Mouse (Mus musculus) kidney, embryonic 16.5 days (tissue): ENCODE measurements around the gene Ube2cbp. TPM values are rescaled to one million over a fixed set of nuclear protein-coding genes. Genes with fewer than 3 reads are reported as not detected.

ENCODE experiments used
- ATAC-seq: fragments of 200-750 bp; cut with Nextera tagmentation; 2 replicates; pipeline ENCODE4 v1.8.0; 2017; ENCODE audit warnings: moderate TSS enrichment; ENCODE audit not compliant: low FRiP score, low TSS enrichment
- H3K27ac ChIP-seq: fragments of 300-500 bp; sonication (generic); 2 replicates; pipeline ENCODE4 v1.5.1; 2014; ENCODE audit warnings: low read length
- H3K27me3 ChIP-seq: fragments of 300-500 bp; sonication (generic); 2 replicates; pipeline ENCODE4 v1.6.1; 2014; ENCODE audit warnings: low read length, control low read depth, mixed read lengths; ENCODE audit not compliant: insufficient read depth
- H3K36me3 ChIP-seq: fragments of 300-500 bp; sonication (generic); 2 replicates; pipeline ENCODE4 v1.6.1; 2014; ENCODE audit warnings: low read length, control low read depth, mixed read lengths; ENCODE audit not compliant: insufficient read depth
- H3K4me1 ChIP-seq: fragments of 300-500 bp; sonication (generic); 2 replicates; pipeline ENCODE4 v1.6.1; 2014; ENCODE audit warnings: low read length, control low read depth, mixed read lengths; ENCODE audit not compliant: insufficient read depth
- H3K4me2 ChIP-seq: fragments of 300-500 bp; sonication (generic); replicated peaks from 2 replicates; pipeline ENCODE4 v1.6.1; 2014; ENCODE audit warnings: low read depth, low read length
- H3K4me3 ChIP-seq: fragments of 300-500 bp; sonication (generic); 2 replicates; pipeline ENCODE4 v1.5.1; 2014; ENCODE audit warnings: mild to moderate bottlenecking, low read length
- H3K9ac ChIP-seq: fragments of 300-500 bp; sonication (generic); replicated peaks from 2 replicates; pipeline ENCODE4 v1.6.1; 2014; ENCODE audit warnings: low read length
- H3K9me3 ChIP-seq: fragments of 300-500 bp; sonication (generic); 2 replicates; pipeline ENCODE4 v1.6.1; 2016; ENCODE audit warnings: low read length, control low read depth
- WGBS: fragments of 180-500 bp; shearing (Covaris S2); extraction: QIAGEN DNeasy Blood & Tissue Kit; methylation state at CpG from one replicate; pipeline ENCODE4 v1.1.7; 2014; 5-methylcytosine and 5-hydroxymethylcytosine counted together
- polyA plus RNA-seq: library from polyadenylated mRNA; unstranded; fragments of >200 nt; fragmentation: Nextera tagmentation; extraction: Ambion mirVana; gene quantifications from 2 replicates; pipeline ENCODE4 v1.2.1, GENCODE M21; 2015

Ube2cbp gene
- polyA plus RNA-seq, 1 experiment from 2014 or later = 8.4 TPM

DNA sequence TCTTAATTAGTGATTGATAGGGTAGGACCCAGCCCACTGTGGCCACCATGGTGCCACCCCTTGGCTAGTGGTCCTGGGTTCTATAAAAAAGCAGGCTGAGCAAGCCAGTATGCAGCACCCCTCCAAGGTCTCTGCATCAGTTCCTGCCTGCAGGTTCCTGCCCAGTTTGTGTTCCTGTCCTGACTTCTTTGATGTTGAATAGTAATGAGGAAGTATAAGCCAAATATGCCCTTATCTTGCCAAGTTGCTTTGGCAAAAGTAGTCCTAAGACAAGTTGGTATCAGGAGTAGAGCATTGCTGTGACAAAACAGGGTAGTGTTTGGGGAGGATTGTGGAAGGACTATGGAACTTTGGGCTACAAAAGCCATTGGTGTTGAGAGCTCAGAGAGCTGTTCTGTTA, 73.3 kb downstream of the Ube2cbp start:
- H3K9ac ChIP-seq = no peak overlapping the region
- H3K9me3 ChIP-seq = no peaks in the 10 kb centered on the region
- ATAC-seq = no peak
- no peak overlapping the region for H3K27ac ChIP-seq
- H3K4me3 ChIP-seq = no peak overlapping the region
- H3K36me3 ChIP-seq = no peaks in the 10 kb centered on the region
- no peaks in the 10 kb centered on the region for H3K27me3 ChIP-seq
- H3K4me2 ChIP-seq = no peak overlapping the region
- peaks cover 4% of the 10 kb centered on the region; the same call in 1 of the 2 replicates for H3K4me1 ChIP-seq

GRCm38 (mm10) chr9:86390713-86391112, 74.0 kb downstream of the Ube2cbp start:
- no peak overlapping the region for H3K9ac ChIP-seq
- H3K4me2 ChIP-seq = no peak overlapping the region
- no peak for ATAC-seq
- H3K4me1 ChIP-seq = peaks cover 4% of the 10 kb centered on the region; the same call in 1 of the 2 replicates
- H3K4me3 ChIP-seq = no peak overlapping the region
- H3K27ac ChIP-seq = no peak overlapping the region
- no peaks in the 10 kb centered on the region for H3K9me3 ChIP-seq
- no peaks in the 10 kb centered on the region for H3K36me3 ChIP-seq
- H3K27me3 ChIP-seq = no peaks in the 10 kb centered on the region
- WGBS = 74% methylated on average over 2 of the region's 2 CpGs

- Histone ChIP-seq H3K27ac (no peak overlapping the region), H3K36me3 (0 out of 2 replicates have a peak, but pooled peaks cover 2% of the 10 kb centered on the region), H3K4me3 (no peak overlapping the region), H3K9me3 (no peaks in the 10 kb centered on the region), H3K9ac (no peak overlapping the region), H3K4me1 (peaks cover 1% of the 10 kb centered on the region; the same call in 1 of the 2 replicates), H3K27me3 (no peaks in the 10 kb centered on the region), H3K4me2 (no peak overlapping the region)
- WGBS = 62% methylated on average over 4 of the region's 4 CpGs
- no peak for ATAC-seq
Observed at GRCm38 (mm10) chr9:86388538-86388937, 76.2 kb downstream of the Ube2cbp start.

DNA sequence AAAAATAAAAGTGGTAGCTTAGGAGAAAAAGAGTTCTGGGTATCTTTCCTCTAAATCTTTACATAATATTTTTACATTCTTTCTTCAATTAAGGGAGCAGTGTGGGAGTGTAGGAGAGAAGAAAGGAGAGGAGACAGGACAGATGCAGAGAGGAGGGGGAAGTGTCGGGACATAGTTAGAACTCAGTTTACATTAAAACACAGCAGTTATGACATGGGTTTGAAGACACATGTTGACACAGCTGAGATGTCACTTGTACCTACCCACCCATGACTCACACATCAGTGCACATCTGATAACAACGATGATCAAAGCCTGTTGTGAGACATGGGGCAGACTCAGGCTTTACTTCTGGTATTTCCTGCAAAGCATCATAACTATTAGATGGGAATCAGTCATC, 87.8 kb downstream of the Ube2cbp start:
- H3K4me2 ChIP-seq = no peak overlapping the region
- no peak overlapping the region for H3K4me3 ChIP-seq
- no peaks in the 10 kb centered on the region for H3K9me3 ChIP-seq
- no peak overlapping the region for H3K9ac ChIP-seq
- 22% methylated on average over 2 of the region's 2 CpGs for WGBS
- no peaks in the 10 kb centered on the region for H3K36me3 ChIP-seq
- peak; percentile 80 for ATAC-seq
- no peaks in the 10 kb centered on the region for H3K27me3 ChIP-seq
- no peak overlapping the region for H3K27ac ChIP-seq
- peaks cover 8% of the 10 kb centered on the region; the same call in 1 of the 2 replicates for H3K4me1 ChIP-seq

GRCm38 (mm10) chr9:86372783-86373567, 91.8 kb downstream of the Ube2cbp start:
- Histone ChIP-seq H3K9ac (no peak overlapping the region), H3K27ac (no peak overlapping the region), H3K27me3 (no peaks in the 10 kb centered on the region), H3K4me1 (peaks cover 8% of the 10 kb centered on the region; the same call in 1 of the 2 replicates), H3K4me3 (no peak overlapping the region), H3K4me2 (no peak overlapping the region), H3K9me3 (no peaks in the 10 kb centered on the region), H3K36me3 (no peaks in the 10 kb centered on the region)
- WGBS = 43% methylated on average over 12 of the region's 12 CpGs
- no peak for ATAC-seq

- H3K9me3 ChIP-seq = no peaks in the 10 kb centered on the region
- no peaks in the 10 kb centered on the region for H3K27me3 ChIP-seq
- no peak overlapping the region for H3K4me2 ChIP-seq
- H3K4me3 ChIP-seq = no peak overlapping the region
- WGBS = 38% methylated on average over 4 of the region's 4 CpGs
- no peak overlapping the region for H3K9ac ChIP-seq
- ATAC-seq = peak; percentile 71; the same call in 1 of the 2 replicates
- no peaks in the 10 kb centered on the region for H3K36me3 ChIP-seq
- H3K4me1 ChIP-seq = 0 out of 2 replicates have a peak, but pooled peaks cover 3% of the 10 kb centered on the region
- H3K27ac ChIP-seq = no peak overlapping the region
Observed at GRCm38 (mm10) chr9:86369208-86369607, 95.5 kb downstream of the Ube2cbp start.

- H3K27ac ChIP-seq = no peak overlapping the region
- ATAC-seq = no peak
- no peak overlapping the region for H3K9ac ChIP-seq
- WGBS = 64% methylated on average over 9 of the region's 9 CpGs
- H3K4me1 ChIP-seq = no peaks in the 10 kb centered on the region
- no peaks in the 10 kb centered on the region for H3K36me3 ChIP-seq
- H3K4me2 ChIP-seq = no peak overlapping the region
- H3K4me3 ChIP-seq = no peak overlapping the region
- no peaks in the 10 kb centered on the region for H3K9me3 ChIP-seq
- H3K27me3 ChIP-seq = no peaks in the 10 kb centered on the region
Observed at GRCm38 (mm10) chr9:86360536-86360935, 104.2 kb downstream of the Ube2cbp start.

- no peak overlapping the region for H3K27ac ChIP-seq
- H3K9me3 ChIP-seq = no peaks in the 10 kb centered on the region
- no peaks in the 10 kb centered on the region for H3K36me3 ChIP-seq
- WGBS = 81% methylated on average over 3 of the region's 3 CpGs
- H3K4me3 ChIP-seq = no peak overlapping the region
- no peak for ATAC-seq
- no peak overlapping the region for H3K4me2 ChIP-seq
- no peaks in the 10 kb centered on the region for H3K27me3 ChIP-seq
- H3K9ac ChIP-seq = no peak overlapping the region
- no peaks in the 10 kb centered on the region for H3K4me1 ChIP-seq
Observed at GRCm38 (mm10) chr9:86355851-86356250, 108.9 kb downstream of the Ube2cbp start.

- H3K36me3 ChIP-seq = no peaks in the 10 kb centered on the region
- H3K9ac ChIP-seq = no peak overlapping the region
- WGBS = 77% methylated on average over 3 of the region's 3 CpGs
- H3K9me3 ChIP-seq = no peaks in the 10 kb centered on the region
- no peaks in the 10 kb centered on the region for H3K27me3 ChIP-seq
- no peaks in the 10 kb centered on the region for H3K4me1 ChIP-seq
- no peak overlapping the region for H3K4me3 ChIP-seq
- no peak overlapping the region for H3K27ac ChIP-seq
- ATAC-seq = no peak
- H3K4me2 ChIP-seq = no peak overlapping the region
Observed at GRCm38 (mm10) chr9:86351491-86351890, 113.3 kb downstream of the Ube2cbp start.

- Histone ChIP-seq H3K4me2 (no peak overlapping the region), H3K9ac (no peak overlapping the region), H3K36me3 (no peaks in the 10 kb centered on the region), H3K4me3 (no peak overlapping the region), H3K9me3 (no peaks in the 10 kb centered on the region), H3K27me3 (no peaks in the 10 kb centered on the region), H3K4me1 (peaks cover 11% of the 10 kb centered on the region; the same call in 1 of the 2 replicates), H3K27ac (peak overlapping the region; percentile 25; the same call in 1 of the 2 replicates)
- ATAC-seq = peak; percentile 66
- 54% methylated on average over 2 of the region's 2 CpGs for WGBS
Observed at GRCm38 (mm10) chr9:86336792-86337191, 128.0 kb downstream of the Ube2cbp start.
